Mouse (Mus musculus): ENCODE measurements around the gene Pdcl2. TPM values are rescaled to one million over a fixed set of nuclear protein-coding genes. Genes with fewer than 3 reads are reported as not detected.

Gene Pdcl2
- total and polyA plus RNA-seq, 2 experiments = not detected

- DNase-seq (ENCODE audit: extremely low read depth, low read depth, low spot score) = peak; percentile 87
- no peak overlapping the region for H3K4me3 ChIP-seq (ENCODE audit: insufficient read depth, low read depth, low read length)
- WGBS = 2% methylated on average over 8 of the region's 8 CpGs
- no peaks in the 10 kb centered on the region; the same call in 1 of the 2 replicates for H3K36me3 ChIP-seq (ENCODE audit: control insufficient read depth, insufficient read depth, low read length)
- H3K27ac ChIP-seq (replicated peaks; ENCODE audit: insufficient read depth, low read depth, low read length) = peak overlapping the region; percentile 2; the same call in 1 of the 2 replicates
- H3K79me2 ChIP-seq (ENCODE audit: control insufficient read depth, insufficient read depth, low read length) = peaks cover 3% of the 10 kb centered on the region; the same call in 1 of the 2 replicates
- H3K4me1 ChIP-seq (ENCODE audit: control insufficient read depth, insufficient read depth, low read length) = peaks cover 3% of the 10 kb centered on the region; the same call in 1 of the 2 replicates
- no peaks in the 10 kb centered on the region for H3K27me3 ChIP-seq (ENCODE audit: control insufficient read depth, insufficient read depth, low read length)
- TF ChIP-seq POLR2A (IDR thresholded peaks at IDR 0.05; ENCODE audit: extremely low read depth, insufficient read depth, low read length) = no peak
- TF ChIP-seq CTCF (IDR thresholded peaks at IDR 0.05; ENCODE audit: low read depth, low read length) = no peak
- no peak overlapping the region for H3K9ac ChIP-seq (ENCODE audit: low read depth, low read length)
Observed at GRCm38 (mm10) chr5:76305616-76306015, 25.3 kb downstream of the Pdcl2 start.

- H3K79me2 ChIP-seq (ENCODE audit: control insufficient read depth, insufficient read depth, low read length) = peaks cover 3% of the 10 kb centered on the region; the same call in 1 of the 2 replicates
- H3K4me3 ChIP-seq (ENCODE audit: insufficient read depth, low read depth, low read length) = peak within 1 kb of the TSS; percentile 91
- peak within 1 kb of the TSS; percentile 96 for H3K9ac ChIP-seq (ENCODE audit: low read depth, low read length)
- TF ChIP-seq POLR2A (IDR thresholded peaks at IDR 0.05; ENCODE audit: extremely low read depth, insufficient read depth, low read length) (no peak), CTCF (IDR thresholded peaks at IDR 0.05; ENCODE audit: low read depth, low read length) (no peak)
- H3K27me3 ChIP-seq (ENCODE audit: control insufficient read depth, insufficient read depth, low read length) = no peaks in the 10 kb centered on the region
- under 1% methylated on average over 94 of the region's 104 CpGs for WGBS
- peak within 1 kb of the TSS; percentile 87 for H3K27ac ChIP-seq (replicated peaks; ENCODE audit: insufficient read depth, low read depth, low read length)
- peak; percentile 81 for DNase-seq (ENCODE audit: extremely low read depth, low read depth, low spot score)
- H3K4me1 ChIP-seq (ENCODE audit: control insufficient read depth, insufficient read depth, low read length) = peaks cover 3% of the 10 kb centered on the region; the same call in 1 of the 2 replicates
- H3K36me3 ChIP-seq (ENCODE audit: control insufficient read depth, insufficient read depth, low read length) = no peaks in the 10 kb centered on the region; the same call in none of the 2 replicates
Observed at GRCm38 (mm10) chr5:76304452-76305341, 26.3 kb downstream of the Pdcl2 start, which contains the start of gene Clock. Gene Clock, minus strand, starts transcription at chr5:76304792.

- no peak for TF ChIP-seq CTCF (IDR thresholded peaks at IDR 0.05; ENCODE audit: low read depth, low read length)
- TF ChIP-seq POLR2A (IDR thresholded peaks at IDR 0.05; ENCODE audit: extremely low read depth, insufficient read depth, low read length) = no peak
- peak overlapping the region; percentile 91 for H3K4me3 ChIP-seq (ENCODE audit: insufficient read depth, low read depth, low read length)
- under 1% methylated on average over 100 of the region's 100 CpGs for WGBS
Observed at GRCm38 (mm10) chr5:76303745-76304451, 27.1 kb downstream of the Pdcl2 start.

DNA sequence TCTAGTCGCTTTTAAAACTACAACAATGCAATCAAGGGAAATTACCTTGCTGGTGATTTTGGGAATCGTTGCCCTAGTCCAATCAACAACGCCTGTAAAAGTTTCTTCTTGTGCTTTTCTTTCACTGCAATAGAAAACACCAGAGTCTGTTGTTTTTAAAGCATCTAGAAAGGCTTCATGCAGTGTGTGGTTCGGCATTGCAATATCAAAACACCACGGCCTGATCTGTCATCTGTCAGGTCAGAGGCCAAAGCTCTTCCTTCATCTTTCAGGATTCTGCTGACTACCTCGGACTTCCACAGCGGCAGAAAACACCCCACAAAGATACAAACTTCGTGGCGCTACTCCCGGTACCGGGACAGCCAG is 27.6 kb downstream of the Pdcl2 start:
- no peaks in the 10 kb centered on the region for H3K27me3 ChIP-seq (ENCODE audit: control insufficient read depth, insufficient read depth, low read length)
- peaks cover 3% of the 10 kb centered on the region; the same call in 1 of the 2 replicates for H3K4me1 ChIP-seq (ENCODE audit: control insufficient read depth, insufficient read depth, low read length)
- H3K79me2 ChIP-seq (ENCODE audit: control insufficient read depth, insufficient read depth, low read length) = peaks cover 6% of the 10 kb centered on the region; the same call in 1 of the 2 replicates
- H3K27ac ChIP-seq (replicated peaks; ENCODE audit: insufficient read depth, low read depth, low read length) = peak overlapping the region; percentile 71
- no peaks in the 10 kb centered on the region; the same call in none of the 2 replicates for H3K36me3 ChIP-seq (ENCODE audit: control insufficient read depth, insufficient read depth, low read length)
- H3K4me3 ChIP-seq (ENCODE audit: insufficient read depth, low read depth, low read length) = peak overlapping the region; percentile 91
- peak; percentile 60 for DNase-seq (ENCODE audit: extremely low read depth, low read depth, low spot score)
- TF ChIP-seq CTCF (IDR thresholded peaks at IDR 0.05; ENCODE audit: low read depth, low read length) = no peak
- no peak for TF ChIP-seq POLR2A (IDR thresholded peaks at IDR 0.05; ENCODE audit: extremely low read depth, insufficient read depth, low read length)
- H3K9ac ChIP-seq (ENCODE audit: low read depth, low read length) = peak overlapping the region; percentile 96
- 3% methylated on average over 11 of the region's 11 CpGs for WGBS

More at GRCm38 (mm10) chr5:76303745-76304451, 27.1 kb downstream of the Pdcl2 start:
- Histone ChIP-seq H3K4me1 (ENCODE audit: control insufficient read depth, insufficient read depth, low read length) (peaks cover 3% of the 10 kb centered on the region; the same call in 1 of the 2 replicates), H3K27ac (replicated peaks; ENCODE audit: insufficient read depth, low read depth, low read length) (peak overlapping the region; percentile 87), H3K79me2 (ENCODE audit: control insufficient read depth, insufficient read depth, low read length) (peaks cover 3% of the 10 kb centered on the region; the same call in 1 of the 2 replicates), H3K9ac (ENCODE audit: low read depth, low read length) (peak overlapping the region; percentile 96), H3K36me3 (ENCODE audit: control insufficient read depth, insufficient read depth, low read length) (no peaks in the 10 kb centered on the region; the same call in none of the 2 replicates), H3K27me3 (ENCODE audit: control insufficient read depth, insufficient read depth, low read length) (no peaks in the 10 kb centered on the region)
- DNase-seq (ENCODE audit: extremely low read depth, low read depth, low spot score) = peak; percentile 69

DNA sequence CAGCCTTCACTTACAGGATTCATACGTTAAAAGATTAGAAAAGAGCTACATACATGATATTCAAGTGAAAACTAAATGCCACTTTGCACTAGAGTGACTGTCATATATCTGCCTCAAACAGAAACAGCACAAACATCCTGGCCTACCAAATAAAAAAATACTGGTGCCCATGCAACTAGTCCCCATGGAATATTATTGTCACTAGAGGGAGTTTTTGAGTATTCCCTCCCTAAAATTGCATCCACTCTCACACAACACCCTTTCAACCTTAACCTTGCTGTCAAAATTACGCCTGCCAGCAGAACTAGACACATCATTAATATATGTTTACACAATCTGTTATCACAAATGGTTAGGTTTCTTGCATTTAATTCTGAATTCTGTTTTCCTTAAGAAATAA is 28.9 kb downstream of the Pdcl2 start:
- Histone ChIP-seq H3K27me3 (ENCODE audit: control insufficient read depth, insufficient read depth, low read length) (no peaks in the 10 kb centered on the region), H3K4me3 (ENCODE audit: insufficient read depth, low read depth, low read length) (no peak overlapping the region), H3K36me3 (ENCODE audit: control insufficient read depth, insufficient read depth, low read length) (no peaks in the 10 kb centered on the region; the same call in none of the 2 replicates), H3K4me1 (ENCODE audit: control insufficient read depth, insufficient read depth, low read length) (peaks cover 6% of the 10 kb centered on the region), H3K9ac (ENCODE audit: low read depth, low read length) (no peak overlapping the region), H3K79me2 (ENCODE audit: control insufficient read depth, insufficient read depth, low read length) (peaks cover 11% of the 10 kb centered on the region; the same call in 1 of the 2 replicates), H3K27ac (replicated peaks; ENCODE audit: insufficient read depth, low read depth, low read length) (no peak overlapping the region)
- TF ChIP-seq POLR2A (IDR thresholded peaks at IDR 0.05; ENCODE audit: extremely low read depth, insufficient read depth, low read length) = no peak
- no peak for TF ChIP-seq CTCF (IDR thresholded peaks at IDR 0.05; ENCODE audit: low read depth, low read length)
- DNase-seq (ENCODE audit: extremely low read depth, low read depth, low spot score) = no peak
- 69% methylated on average over 2 of the region's 2 CpGs for WGBS
